Mouse (Mus musculus): ENCODE results near the gene Rest. TPM values are rescaled to one million over a fixed set of nuclear protein-coding genes. Genes with fewer than 3 reads are reported as not detected.

Rest gene
- total and polyA plus RNA-seq, 2 experiments: 3.7 to 9.8 TPM

GRCm38 (mm10) chr5:77234921-77235320, 30.4 kb upstream of the Rest start:
- WGBS: 70% methylated on average over 3 of the region's 3 CpGs
- Histone ChIP-seq H3K9ac (ENCODE audit: low read depth, low read length) (no peak overlapping the region), H3K4me3 (ENCODE audit: insufficient read depth, low read depth, low read length) (no peak overlapping the region), H3K27ac (replicated peaks; ENCODE audit: insufficient read depth, low read depth, low read length) (no peak overlapping the region), H3K79me2 (ENCODE audit: control insufficient read depth, insufficient read depth, low read length) (no peaks in the 10 kb centered on the region), H3K4me1 (ENCODE audit: control insufficient read depth, insufficient read depth, low read length) (no peaks in the 10 kb centered on the region), H3K27me3 (ENCODE audit: control insufficient read depth, insufficient read depth, low read length) (no peaks in the 10 kb centered on the region), H3K36me3 (ENCODE audit: control insufficient read depth, insufficient read depth, low read length) (no peaks in the 10 kb centered on the region)
- TF ChIP-seq POLR2A (IDR thresholded peaks at IDR 0.05; ENCODE audit: extremely low read depth, insufficient read depth, low read length): no peak
- TF ChIP-seq CTCF (IDR thresholded peaks at IDR 0.05; ENCODE audit: low read depth, low read length): no peak
- no peak for DNase-seq (ENCODE audit: extremely low read depth, low read depth, low spot score)

- H3K27ac ChIP-seq (replicated peaks; ENCODE audit: insufficient read depth, low read depth, low read length): no peak overlapping the region
- no peaks in the 10 kb centered on the region for H3K36me3 ChIP-seq (ENCODE audit: control insufficient read depth, insufficient read depth, low read length)
- no peaks in the 10 kb centered on the region for H3K4me1 ChIP-seq (ENCODE audit: control insufficient read depth, insufficient read depth, low read length)
- TF ChIP-seq POLR2A (IDR thresholded peaks at IDR 0.05; ENCODE audit: extremely low read depth, insufficient read depth, low read length): no peak
- TF ChIP-seq CTCF (IDR thresholded peaks at IDR 0.05; ENCODE audit: low read depth, low read length): no peak
- no peaks in the 10 kb centered on the region for H3K79me2 ChIP-seq (ENCODE audit: control insufficient read depth, insufficient read depth, low read length)
- no peak overlapping the region for H3K9ac ChIP-seq (ENCODE audit: low read depth, low read length)
- no peak overlapping the region for H3K4me3 ChIP-seq (ENCODE audit: insufficient read depth, low read depth, low read length)
- 54% methylated on average over 2 of the region's 2 CpGs for WGBS
- no peaks in the 10 kb centered on the region for H3K27me3 ChIP-seq (ENCODE audit: control insufficient read depth, insufficient read depth, low read length)
- no peak for DNase-seq (ENCODE audit: extremely low read depth, low read depth, low spot score)
Observed at GRCm38 (mm10) chr5:77237104-77237503, 28.2 kb upstream of the Rest start.

GRCm38 (mm10) chr5:77244331-77244987, 20.8 kb upstream of the Rest start:
- DNase-seq (ENCODE audit: extremely low read depth, low read depth, low spot score): no peak
- H3K27me3 ChIP-seq (ENCODE audit: control insufficient read depth, insufficient read depth, low read length): no peaks in the 10 kb centered on the region
- no peak overlapping the region for H3K27ac ChIP-seq (replicated peaks; ENCODE audit: insufficient read depth, low read depth, low read length)
- WGBS: 88% methylated on average over 8 of the region's 8 CpGs
- no peaks in the 10 kb centered on the region for H3K36me3 ChIP-seq (ENCODE audit: control insufficient read depth, insufficient read depth, low read length)
- H3K9ac ChIP-seq (ENCODE audit: low read depth, low read length): no peak overlapping the region
- H3K4me1 ChIP-seq (ENCODE audit: control insufficient read depth, insufficient read depth, low read length): 0 out of 2 replicates have a peak, but pooled peaks cover 3% of the 10 kb centered on the region
- TF ChIP-seq CTCF (IDR thresholded peaks at IDR 0.05; ENCODE audit: low read depth, low read length) (no peak), POLR2A (IDR thresholded peaks at IDR 0.05; ENCODE audit: extremely low read depth, insufficient read depth, low read length) (no peak)
- no peak overlapping the region for H3K4me3 ChIP-seq (ENCODE audit: insufficient read depth, low read depth, low read length)
- H3K79me2 ChIP-seq (ENCODE audit: control insufficient read depth, insufficient read depth, low read length): no peaks in the 10 kb centered on the region

GRCm38 (mm10) chr5:77245463-77245786, 19.9 kb upstream of the Rest start:
- DNase-seq (ENCODE audit: extremely low read depth, low read depth, low spot score): no peak
- Histone ChIP-seq H3K4me3 (ENCODE audit: insufficient read depth, low read depth, low read length) (peak overlapping the region; percentile 59), H3K27ac (replicated peaks; ENCODE audit: insufficient read depth, low read depth, low read length) (no peak overlapping the region), H3K27me3 (ENCODE audit: control insufficient read depth, insufficient read depth, low read length) (no peaks in the 10 kb centered on the region), H3K4me1 (ENCODE audit: control insufficient read depth, insufficient read depth, low read length) (0 out of 2 replicates have a peak, but pooled peaks cover 3% of the 10 kb centered on the region), H3K9ac (ENCODE audit: low read depth, low read length) (peak overlapping the region; percentile 55; the same call in 1 of the 2 replicates), H3K36me3 (ENCODE audit: control insufficient read depth, insufficient read depth, low read length) (no peaks in the 10 kb centered on the region), H3K79me2 (ENCODE audit: control insufficient read depth, insufficient read depth, low read length) (no peaks in the 10 kb centered on the region)
- TF ChIP-seq POLR2A (IDR thresholded peaks at IDR 0.05; ENCODE audit: extremely low read depth, insufficient read depth, low read length) (no peak), CTCF (IDR thresholded peaks at IDR 0.05; ENCODE audit: low read depth, low read length) (no peak)
- WGBS: 30% methylated on average over 7 of the region's 7 CpGs

- peak; percentile 74 for DNase-seq (ENCODE audit: extremely low read depth, low read depth, low spot score)
- no peaks in the 10 kb centered on the region for H3K27me3 ChIP-seq (ENCODE audit: control insufficient read depth, insufficient read depth, low read length)
- 0 out of 2 replicates have a peak, but pooled peaks cover 3% of the 10 kb centered on the region for H3K4me1 ChIP-seq (ENCODE audit: control insufficient read depth, insufficient read depth, low read length)
- 34% methylated on average over 26 of the region's 26 CpGs for WGBS
- TF ChIP-seq CTCF (IDR thresholded peaks at IDR 0.05; ENCODE audit: low read depth, low read length) (no peak), POLR2A (IDR thresholded peaks at IDR 0.05; ENCODE audit: extremely low read depth, insufficient read depth, low read length) (no peak)
- no peaks in the 10 kb centered on the region for H3K36me3 ChIP-seq (ENCODE audit: control insufficient read depth, insufficient read depth, low read length)
- H3K9ac ChIP-seq (ENCODE audit: low read depth, low read length): peak overlapping the region; percentile 55; the same call in 1 of the 2 replicates
- H3K27ac ChIP-seq (replicated peaks; ENCODE audit: insufficient read depth, low read depth, low read length): no peak overlapping the region
- H3K79me2 ChIP-seq (ENCODE audit: control insufficient read depth, insufficient read depth, low read length): no peaks in the 10 kb centered on the region
- peak overlapping the region; percentile 59 for H3K4me3 ChIP-seq (ENCODE audit: insufficient read depth, low read depth, low read length)
Observed at GRCm38 (mm10) chr5:77245787-77246671, 19.3 kb upstream of the Rest start.

Data from liver, adult 2 months (tissue).